Mouse (Mus musculus) midbrain, embryonic 16.5 days (tissue): Measurements from ENCODE around the gene Cfap20. TPM values are rescaled to one million over a fixed set of nuclear protein-coding genes. Genes with fewer than 3 reads are reported as not detected.
A peak's percentile ranks its signal among the peaks of the same experiment; 100 is the strongest.

Experiments
- ATAC-seq: fragments of 200-750 bp; cut with Nextera tagmentation; 2 replicates; pipeline ENCODE4 v1.8.0; 2017; ENCODE audit warnings: moderate TSS enrichment
- H3K27ac ChIP-seq: fragments of 300-500 bp; sonication (generic); 2 replicates; pipeline ENCODE4 v1.5.1; 2014; ENCODE audit warnings: mild to moderate bottlenecking, low read length, mixed read lengths
- H3K27me3 ChIP-seq: fragments of 300-500 bp; sonication (generic); 2 replicates; pipeline ENCODE4 v1.6.1; 2014; ENCODE audit warnings: low read depth, low read length, mixed read lengths; ENCODE audit not compliant: control insufficient read depth, insufficient read depth
- H3K36me3 ChIP-seq: fragments of 300-500 bp; sonication (generic); 2 replicates; pipeline ENCODE4 v1.6.1; 2014; ENCODE audit warnings: mild to moderate bottlenecking, low read length, moderate library complexity, mixed read lengths; ENCODE audit not compliant: control insufficient read depth, insufficient read depth
- H3K4me1 ChIP-seq: fragments of 300-500 bp; sonication (generic); 2 replicates; pipeline ENCODE4 v1.6.1; 2014; ENCODE audit warnings: mild to moderate bottlenecking, low read length, mixed read lengths; ENCODE audit not compliant: control insufficient read depth, insufficient read depth
- H3K4me2 ChIP-seq: fragments of 300-500 bp; sonication (generic); 2 replicates; pipeline ENCODE4 v1.6.1; 2014; ENCODE audit warnings: mild to moderate bottlenecking, low read length, mixed read lengths
- H3K4me3 ChIP-seq: fragments of 300-500 bp; sonication (generic); 2 replicates; pipeline ENCODE4 v1.5.1; 2014; ENCODE audit warnings: low read depth, mild to moderate bottlenecking, low read length, moderate library complexity, mixed read lengths
- H3K9ac ChIP-seq: fragments of 300-500 bp; sonication (generic); 2 replicates; pipeline ENCODE4 v1.6.1; 2014; ENCODE audit warnings: low read depth, low read length, mixed read lengths
- H3K9me3 ChIP-seq: fragments of 300-500 bp; sonication (generic); replicated peaks from 2 replicates; pipeline ENCODE4 v1.6.1; 2014; ENCODE audit warnings: mild to moderate bottlenecking, low read length, mixed read lengths; ENCODE audit not compliant: control insufficient read depth, poor library complexity, severe bottlenecking
- WGBS: fragments of 180-500 bp; shearing (Covaris S2); extraction: QIAGEN DNeasy Blood & Tissue Kit; methylation state at CpG from one replicate; pipeline ENCODE4 v1.1.7; 2014; 5-methylcytosine and 5-hydroxymethylcytosine counted together
- polyA plus RNA-seq: library from polyadenylated mRNA; unstranded; fragments of >200 nt; fragmentation: Nextera tagmentation; extraction: Ambion mirVana; gene quantifications from 2 replicates; pipeline ENCODE4 v1.2.1, GENCODE M21; 2015

Cfap20 gene
- polyA plus RNA-seq, 1 experiment from 2014 or later = 128 TPM

DNA sequence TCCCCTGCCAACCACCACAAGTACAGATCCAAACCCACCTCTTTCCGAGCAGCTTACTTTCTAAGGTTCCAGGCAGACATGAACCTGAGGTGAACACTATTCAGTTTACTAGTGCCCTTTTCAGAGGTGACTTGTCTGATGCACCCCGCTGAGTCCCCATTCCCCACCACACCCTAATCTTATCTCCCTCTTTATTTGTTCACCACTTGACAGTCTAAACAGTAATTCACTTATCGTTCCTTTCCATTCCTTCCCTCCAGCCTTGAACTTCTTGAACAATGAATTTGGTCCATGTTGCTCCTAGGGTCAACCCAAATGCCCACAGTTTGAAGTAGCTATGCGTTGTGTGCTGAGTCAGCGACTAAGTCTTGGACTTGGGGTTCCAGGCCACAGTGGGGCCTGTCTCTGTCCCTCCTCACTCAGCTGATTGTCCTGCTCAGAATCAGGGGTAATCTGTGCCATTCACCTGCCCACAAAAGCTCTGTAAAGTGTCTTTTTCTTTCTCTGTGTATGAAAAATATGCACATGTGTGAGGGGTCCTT, 5.6 kb upstream of the Cfap20 start:
- no peaks in the 10 kb centered on the region for H3K36me3 ChIP-seq
- no peaks in the 10 kb centered on the region for H3K4me1 ChIP-seq
- no peaks in the 10 kb centered on the region for H3K9me3 ChIP-seq
- no peak overlapping the region for H3K27ac ChIP-seq
- H3K27me3 ChIP-seq = no peaks in the 10 kb centered on the region
- no peak for ATAC-seq
- 89% methylated on average over 5 of the region's 5 CpGs for WGBS
- no peak overlapping the region for H3K4me2 ChIP-seq
- no peak overlapping the region for H3K9ac ChIP-seq
- H3K4me3 ChIP-seq = no peak overlapping the region

DNA sequence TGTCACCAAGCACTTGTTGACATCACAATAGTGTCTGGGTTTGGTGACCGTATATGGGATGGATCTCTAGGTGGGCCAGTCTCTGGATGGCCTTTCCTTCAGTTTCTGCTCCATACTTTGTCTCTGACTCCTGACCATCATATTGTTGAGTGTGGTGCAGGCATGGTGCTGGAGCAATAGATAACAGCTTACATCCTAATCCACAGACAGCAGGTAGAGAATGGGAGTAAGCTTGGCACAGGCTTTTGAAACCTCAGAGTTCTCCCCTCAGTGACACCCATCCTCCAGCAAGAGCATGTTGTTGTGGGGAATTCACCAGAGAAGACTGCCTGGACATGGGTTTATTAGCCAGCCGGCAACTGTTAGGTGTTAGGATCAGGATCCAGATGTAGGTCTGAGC, 4.8 kb upstream of the Cfap20 start:
- no peak overlapping the region for H3K4me3 ChIP-seq
- WGBS = 86% methylated on average over 2 of the region's 2 CpGs
- H3K9me3 ChIP-seq = no peaks in the 10 kb centered on the region
- H3K9ac ChIP-seq = no peak overlapping the region
- no peaks in the 10 kb centered on the region for H3K27me3 ChIP-seq
- no peak overlapping the region for H3K4me2 ChIP-seq
- ATAC-seq = no peak
- H3K36me3 ChIP-seq = no peaks in the 10 kb centered on the region
- no peak overlapping the region for H3K27ac ChIP-seq
- H3K4me1 ChIP-seq = no peaks in the 10 kb centered on the region

DNA sequence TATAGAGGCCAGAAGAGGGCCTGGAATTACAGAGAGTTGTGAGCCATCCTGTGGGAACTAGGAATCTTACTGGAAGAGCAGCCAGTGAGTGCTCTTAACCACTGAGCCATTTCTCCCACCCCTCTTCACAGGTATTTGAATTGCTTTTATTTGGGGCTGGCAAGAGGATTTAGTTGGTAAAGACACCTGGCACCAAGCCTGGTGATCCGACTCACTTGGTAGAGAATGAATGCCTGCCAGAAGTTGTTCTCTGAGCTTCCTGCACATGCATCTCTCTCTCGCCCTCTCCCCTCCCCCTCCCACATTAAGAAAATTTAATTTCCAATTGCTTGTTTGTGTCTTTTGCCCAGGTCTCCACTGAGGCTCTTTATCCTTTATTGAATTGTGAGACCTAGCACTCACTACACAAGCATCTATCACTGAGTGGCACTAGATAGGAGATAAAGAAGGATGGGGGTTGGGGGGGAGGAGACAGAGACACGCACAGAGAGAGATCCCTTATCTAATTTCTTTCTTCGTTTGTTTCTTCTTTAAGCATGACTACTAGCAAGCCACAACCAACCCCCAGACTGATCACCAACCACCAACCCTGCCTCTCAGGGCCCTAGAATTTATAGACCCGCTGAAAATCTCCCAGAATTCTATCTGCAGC, 2.8 kb upstream of the Cfap20 start:
- no peak overlapping the region for H3K4me2 ChIP-seq
- no peak for ATAC-seq
- H3K9ac ChIP-seq = no peak overlapping the region
- no peaks in the 10 kb centered on the region for H3K36me3 ChIP-seq
- H3K9me3 ChIP-seq = no peaks in the 10 kb centered on the region
- peaks cover 13% of the 10 kb centered on the region for H3K4me1 ChIP-seq
- H3K27me3 ChIP-seq = no peaks in the 10 kb centered on the region
- 60% methylated on average over 5 of the region's 5 CpGs for WGBS
- no peak overlapping the region for H3K27ac ChIP-seq
- no peak overlapping the region for H3K4me3 ChIP-seq

DNA sequence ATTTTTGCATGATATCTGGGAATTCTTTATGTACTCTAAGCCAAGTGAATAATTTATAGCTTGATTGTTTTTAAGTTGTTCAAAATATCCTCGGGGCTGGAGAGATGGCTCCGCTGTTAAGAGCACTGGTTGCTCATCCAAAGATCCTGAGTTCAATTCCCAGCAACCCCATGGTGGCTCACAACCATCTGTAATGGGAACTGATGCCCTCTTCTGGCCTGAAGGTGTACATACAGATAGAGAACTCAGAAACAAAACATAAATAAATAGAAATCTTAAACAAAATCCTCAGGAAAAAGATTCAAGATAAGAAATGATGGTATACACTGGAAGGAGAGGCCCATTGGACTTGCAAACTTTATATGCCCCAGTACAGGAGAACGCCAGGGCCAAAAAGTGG, 1.3 kb upstream of the Cfap20 start:
- Histone ChIP-seq H3K36me3 (no peaks in the 10 kb centered on the region), H3K4me2 (no peak overlapping the region), H3K4me1 (peaks cover 23% of the 10 kb centered on the region), H3K27me3 (no peaks in the 10 kb centered on the region), H3K9ac (no peak overlapping the region), H3K9me3 (no peaks in the 10 kb centered on the region), H3K4me3 (no peak overlapping the region), H3K27ac (no peak overlapping the region)
- WGBS = 95% methylated on average over 3 of the region's 3 CpGs
- ATAC-seq = no peak

DNA sequence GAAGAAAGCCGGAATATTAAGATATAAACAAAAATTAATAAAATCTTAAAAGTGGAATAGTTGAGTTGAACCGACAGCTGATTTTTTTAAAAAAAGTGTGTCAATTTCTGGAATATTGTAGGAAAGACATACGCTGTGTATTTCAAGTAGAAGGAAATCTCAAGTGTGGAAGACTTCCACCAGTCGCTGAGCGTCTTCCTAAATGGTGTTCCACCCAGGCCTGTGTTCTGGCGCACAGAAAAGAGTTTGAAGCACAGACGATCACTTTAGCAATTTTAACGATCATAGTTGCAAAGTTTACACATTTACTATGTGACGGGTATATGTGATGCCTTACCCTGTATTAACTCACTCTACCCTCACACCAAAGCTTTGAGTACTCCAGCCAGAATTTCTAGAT, 802 bp upstream of the Cfap20 start:
- no peaks in the 10 kb centered on the region for H3K9me3 ChIP-seq
- peak overlapping the region; percentile 50; the same call in 1 of the 2 replicates for H3K4me2 ChIP-seq
- peaks cover 27% of the 10 kb centered on the region for H3K4me1 ChIP-seq
- H3K36me3 ChIP-seq = no peaks in the 10 kb centered on the region
- WGBS = 95% methylated on average over 9 of the region's 9 CpGs
- H3K4me3 ChIP-seq = peak overlapping the region; percentile 69
- H3K27ac ChIP-seq = no peak overlapping the region; the same call in 1 of the 2 replicates
- no peak overlapping the region for H3K9ac ChIP-seq
- no peak for ATAC-seq
- no peaks in the 10 kb centered on the region for H3K27me3 ChIP-seq

DNA sequence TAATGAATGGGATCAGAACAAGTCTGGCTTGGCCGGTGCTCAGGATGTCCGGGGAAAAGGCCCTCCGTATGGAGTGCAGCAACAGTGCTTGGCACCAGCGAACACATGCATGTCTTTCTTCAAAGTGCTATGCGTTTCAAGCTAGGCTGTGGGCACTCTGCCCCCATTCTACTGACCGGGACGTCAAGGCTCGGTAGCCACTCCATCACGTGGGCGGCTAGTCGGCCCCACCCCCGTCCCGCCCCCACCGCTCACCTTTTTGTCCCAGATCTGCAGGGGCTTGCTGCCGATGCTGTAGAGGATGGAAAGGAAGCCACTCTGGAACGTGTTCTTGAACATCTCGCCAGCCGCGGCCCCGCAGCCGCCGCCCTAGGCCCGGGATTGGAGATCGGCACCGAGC, 436 bp downstream of the Cfap20 start:
- no peaks in the 10 kb centered on the region for H3K27me3 ChIP-seq
- peak overlapping the region; percentile 88 for H3K27ac ChIP-seq
- WGBS = under 1% methylated on average over 25 of the region's 25 CpGs
- H3K9me3 ChIP-seq = no peaks in the 10 kb centered on the region
- peak overlapping the region; percentile 70 for H3K4me2 ChIP-seq
- H3K4me3 ChIP-seq = peak overlapping the region; percentile 69
- no peak; the same call in none of the 2 replicates for ATAC-seq
- no peaks in the 10 kb centered on the region for H3K36me3 ChIP-seq
- peaks cover 39% of the 10 kb centered on the region for H3K4me1 ChIP-seq
- peak overlapping the region; percentile 79 for H3K9ac ChIP-seq

DNA sequence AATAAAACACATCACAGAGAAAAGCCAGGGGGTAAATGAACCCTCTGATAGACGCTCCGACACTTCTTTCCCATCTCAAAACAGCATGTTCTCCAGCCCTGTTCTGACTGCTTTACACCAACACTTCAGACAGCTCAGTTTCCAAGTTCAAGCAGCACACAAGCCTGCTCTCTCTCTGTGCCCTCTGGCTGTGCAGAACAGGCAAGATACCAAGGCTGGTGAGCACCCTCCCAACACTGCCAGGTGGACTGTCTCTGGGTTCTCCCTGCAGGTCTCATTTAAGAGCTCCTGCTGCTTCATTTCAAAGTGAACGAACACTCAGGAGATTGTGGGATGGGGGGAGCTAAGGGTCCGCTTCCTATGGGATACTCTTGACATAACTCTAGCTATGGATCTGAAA, 1.5 kb downstream of the Cfap20 start:
- peak overlapping the region; percentile 69 for H3K4me3 ChIP-seq
- ATAC-seq = no peak
- no peaks in the 10 kb centered on the region for H3K27me3 ChIP-seq
- 58% methylated on average over 4 of the region's 4 CpGs for WGBS
- no peaks in the 10 kb centered on the region for H3K36me3 ChIP-seq
- H3K4me1 ChIP-seq = peaks cover 49% of the 10 kb centered on the region
- H3K9me3 ChIP-seq = no peaks in the 10 kb centered on the region
- no peak overlapping the region for H3K27ac ChIP-seq
- H3K4me2 ChIP-seq = peak overlapping the region; percentile 70
- peak overlapping the region; percentile 79 for H3K9ac ChIP-seq

DNA sequence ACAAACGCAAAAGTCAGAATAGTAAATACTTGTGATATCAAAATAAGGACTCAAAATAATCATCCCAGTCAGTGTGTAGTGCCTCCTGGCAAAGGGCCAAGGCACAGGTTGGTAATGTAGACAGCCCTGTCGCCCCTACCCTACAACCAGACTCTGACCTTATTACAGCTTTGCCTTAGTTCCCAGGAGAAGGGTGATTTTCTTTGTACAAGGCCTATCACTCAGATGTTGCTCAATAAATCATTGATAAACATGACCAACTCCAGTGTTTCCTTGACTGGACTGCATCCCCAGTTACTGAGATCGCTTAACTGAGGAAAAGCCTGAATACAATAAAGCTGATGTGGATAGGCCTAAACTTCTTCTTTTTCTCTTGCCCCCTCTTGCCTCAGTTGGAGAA, 2.2 kb downstream of the Cfap20 start:
- H3K4me1 ChIP-seq = peaks cover 56% of the 10 kb centered on the region
- WGBS = 71% methylated on average over 3 of the region's 3 CpGs
- no peak for ATAC-seq
- H3K27me3 ChIP-seq = no peaks in the 10 kb centered on the region
- no peak overlapping the region; the same call in 1 of the 2 replicates for H3K4me3 ChIP-seq
- no peak overlapping the region for H3K27ac ChIP-seq
- no peaks in the 10 kb centered on the region for H3K9me3 ChIP-seq
- H3K4me2 ChIP-seq = peak overlapping the region; percentile 70; the same call in 1 of the 2 replicates
- 0 out of 2 replicates have a peak overlapping the region, but pooled peaks have one; percentile 22 for H3K9ac ChIP-seq
- no peaks in the 10 kb centered on the region for H3K36me3 ChIP-seq

DNA sequence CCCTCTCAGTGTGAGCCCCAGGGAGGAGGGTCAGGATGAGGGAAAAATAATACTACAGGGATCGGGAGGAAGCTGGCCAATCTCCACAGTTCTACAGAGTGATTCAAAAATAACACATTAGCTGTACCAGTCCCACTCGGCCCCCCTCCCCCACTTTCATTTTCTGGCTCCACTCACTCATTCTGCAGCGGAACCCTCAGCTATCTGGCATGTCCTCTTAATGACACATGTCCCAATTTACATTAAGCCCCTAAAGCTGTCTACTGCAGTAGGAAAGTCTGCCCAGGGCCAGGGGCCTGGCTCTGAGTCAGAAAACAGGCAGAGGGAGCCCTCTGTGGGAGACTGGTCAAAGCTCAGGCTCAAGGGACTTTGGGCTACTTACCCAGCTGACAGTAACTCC, 4.7 kb downstream of the Cfap20 start:
- no peak overlapping the region for H3K9ac ChIP-seq
- peak; percentile 26; the same call in 1 of the 2 replicates for ATAC-seq
- H3K27me3 ChIP-seq = no peaks in the 10 kb centered on the region
- peaks cover 63% of the 10 kb centered on the region for H3K4me1 ChIP-seq
- H3K27ac ChIP-seq = peak overlapping the region; percentile 6
- H3K4me2 ChIP-seq = peak overlapping the region; percentile 43
- WGBS = 2% methylated on average over 3 of the region's 3 CpGs
- no peaks in the 10 kb centered on the region for H3K9me3 ChIP-seq
- H3K36me3 ChIP-seq = no peaks in the 10 kb centered on the region
- no peak overlapping the region for H3K4me3 ChIP-seq
